Mouse (Mus musculus) testis, adult 2 months (tissue): ENCODE results near the gene Uqcrh.

Experiments used
- CTCF ChIP-seq: fragments of 200-500 bp; IDR thresholded peaks from 2 replicates; pipeline ENCODE4 v1.5.1; 2012; ENCODE audit warnings: low read depth, mild to moderate bottlenecking, inconsistent platforms, low read length, moderate library complexity; ENCODE audit not compliant: control insufficient read depth, insufficient read depth, insufficient replicate concordance
- POLR2A ChIP-seq: fragments of 200-500 bp; IDR thresholded peaks from 2 replicates; pipeline ENCODE4 v1.6.1; 2012; ENCODE audit warnings: low read depth, mild to moderate bottlenecking, inconsistent platforms, low read length, moderate library complexity; ENCODE audit not compliant: control insufficient read depth

DNA sequence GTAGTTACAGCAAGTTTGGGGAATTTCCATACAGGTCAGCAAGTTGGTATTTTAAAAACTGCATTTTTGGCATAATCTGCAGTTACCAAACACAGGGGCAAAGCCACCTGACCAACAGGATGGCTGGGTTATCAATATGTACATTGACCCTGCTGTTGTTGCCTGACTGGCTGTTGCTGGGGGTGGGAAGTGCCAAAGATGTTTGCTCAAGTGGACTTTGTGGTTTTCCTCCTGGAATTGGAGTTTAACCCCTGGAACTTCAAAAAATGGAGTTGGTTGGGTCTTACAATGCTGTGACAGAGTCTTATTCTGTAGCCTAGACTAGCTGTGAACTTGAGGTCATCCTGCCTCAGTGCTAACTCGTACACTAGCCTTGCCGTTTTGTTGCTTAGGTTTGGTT, 34.4 kb downstream of the Uqcrh start:
- TF ChIP-seq CTCF (no peak), POLR2A (no peak)
